Mouse (Mus musculus) testis, adult 2 months (tissue): ENCODE measurements around the gene Cisd3. TPM values are rescaled to one million over a fixed set of nuclear protein-coding genes. Genes with fewer than 3 reads are reported as not detected.
A peak's percentile ranks its signal among the peaks of the same experiment; 100 is the strongest.
"Not testable (repeated sequence)": the region's sequence is repeated elsewhere in the genome, so short reads cannot be mapped to it uniquely, and the experiment has no call there.

Source experiments
- H3K27ac ChIP-seq: fragments of 200-500 bp; 2 replicates; pipeline ENCODE4 v1.5.1; 2012; ENCODE audit warnings: low read depth, low read length; ENCODE audit not compliant: control insufficient read depth, insufficient read depth
- H3K27me3 ChIP-seq: fragments of 200-500 bp; 2 replicates; pipeline ENCODE4 v1.6.1; 2012; ENCODE audit warnings: mild to moderate bottlenecking, low read length, moderate library complexity; ENCODE audit not compliant: control insufficient read depth, insufficient read depth
- H3K36me3 ChIP-seq: fragments of 200-500 bp; 2 replicates; pipeline ENCODE4 v1.6.1; 2012; ENCODE audit warnings: mild to moderate bottlenecking, low read length; ENCODE audit not compliant: control insufficient read depth, insufficient read depth
- H3K4me1 ChIP-seq: fragments of 200-500 bp; 2 replicates; pipeline ENCODE4 v1.6.1; 2012; ENCODE audit warnings: low read length; ENCODE audit not compliant: control insufficient read depth, insufficient read depth
- H3K4me3 ChIP-seq: fragments of 200-500 bp; 2 replicates; pipeline ENCODE4 v1.5.1; 2012; ENCODE audit warnings: low read depth, mild to moderate bottlenecking, low read length, moderate library complexity, mixed read lengths; ENCODE audit not compliant: control insufficient read depth
- CTCF ChIP-seq: fragments of 200-500 bp; IDR thresholded peaks from 2 replicates; pipeline ENCODE4 v1.5.1; 2012; ENCODE audit warnings: low read depth, mild to moderate bottlenecking, inconsistent platforms, low read length, moderate library complexity; ENCODE audit not compliant: control insufficient read depth, insufficient read depth, insufficient replicate concordance
- POLR2A ChIP-seq: fragments of 200-500 bp; IDR thresholded peaks from 2 replicates; pipeline ENCODE4 v1.6.1; 2012; ENCODE audit warnings: low read depth, mild to moderate bottlenecking, inconsistent platforms, low read length, moderate library complexity; ENCODE audit not compliant: control insufficient read depth
- polyA plus RNA-seq: library from polyadenylated mRNA; depleted of rRNA; stranded (reverse); fragments of >200 nt; gene quantifications from 2 replicates; pipeline ENCODE4 v1.2.3, GENCODE M21; 2012

The Cisd3 gene
- polyA plus RNA-seq, 1 experiment, result 17.6 TPM

DNA sequence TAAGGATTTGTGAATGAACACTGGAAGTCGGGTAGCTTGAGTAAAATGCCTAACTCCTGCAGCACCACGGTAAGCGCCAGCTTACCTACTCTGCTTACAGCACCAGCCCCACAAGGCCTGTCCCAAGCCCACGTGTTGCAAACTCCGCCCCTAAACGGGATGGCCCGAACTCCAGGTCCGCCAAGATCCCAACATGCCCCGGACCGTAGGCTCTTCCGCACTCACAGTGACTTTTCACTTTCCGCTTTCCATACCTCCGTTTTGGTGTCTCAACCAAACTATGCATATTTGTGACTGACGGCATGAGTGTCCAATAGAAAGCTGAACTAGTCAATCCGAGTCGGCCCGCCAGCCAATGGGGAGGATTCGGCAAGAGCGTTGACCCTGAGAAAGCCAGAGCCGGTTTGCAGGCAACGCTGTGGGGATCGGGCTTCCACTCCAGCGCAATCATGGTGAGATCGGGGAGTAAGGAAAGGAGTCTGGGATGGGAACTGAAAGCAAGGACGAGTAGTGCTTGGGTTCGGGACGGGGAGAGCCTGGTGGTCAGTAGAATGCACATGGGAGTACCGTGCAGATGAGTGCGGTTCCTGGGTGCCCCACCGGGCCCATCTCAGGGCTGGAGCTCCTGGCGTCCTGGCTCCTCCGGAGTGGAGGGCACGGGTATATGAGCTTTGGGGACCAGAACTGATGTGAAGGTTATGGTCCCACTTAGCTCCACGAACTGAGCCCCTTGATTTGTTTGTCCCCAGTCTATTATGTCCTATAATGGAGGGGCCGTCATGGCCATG lies 17.6 kb downstream of the Cisd3 start, which contains the start of gene Psmb3:
Gene Psmb3, plus strand, starts transcription at position 361 of the 788 bp plus-strand sequence.
- Histone ChIP-seq H3K4me1 (peaks cover 29% of the 10 kb centered on the region), H3K4me3 (peak within 1 kb of the TSS; percentile 98), H3K27me3 (no peaks in the 10 kb centered on the region), H3K36me3 (no peaks in the 10 kb centered on the region; the same call in 1 of the 2 replicates), H3K27ac (peak within 1 kb of the TSS; percentile 86)
- TF ChIP-seq POLR2A, result peak; percentile 85
- no peak for TF ChIP-seq CTCF

DNA sequence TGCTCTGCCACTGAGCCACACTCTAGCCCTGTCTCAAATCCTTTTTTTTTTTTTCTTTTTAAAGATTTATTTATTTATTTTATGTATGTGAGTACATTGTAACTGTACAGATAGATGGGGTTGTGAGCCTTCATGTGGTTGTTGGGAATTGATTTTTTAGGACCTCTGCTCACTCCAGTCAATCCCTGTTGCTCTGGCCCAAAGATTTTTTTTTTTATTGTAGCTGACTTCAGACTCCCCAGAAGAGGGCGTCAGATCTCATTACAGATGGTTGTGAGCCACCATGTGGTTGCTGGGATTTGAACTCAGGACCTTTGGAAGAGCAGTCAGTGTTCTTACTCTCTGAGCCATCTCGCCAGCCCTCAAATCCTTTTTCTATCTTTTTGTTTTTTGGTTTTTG lies 24.4 kb downstream of the Cisd3 start:
- not testable (repeated sequence) for H3K27me3 ChIP-seq, H3K4me1 ChIP-seq, H3K36me3 ChIP-seq, H3K27ac ChIP-seq, H3K4me3 ChIP-seq

DNA sequence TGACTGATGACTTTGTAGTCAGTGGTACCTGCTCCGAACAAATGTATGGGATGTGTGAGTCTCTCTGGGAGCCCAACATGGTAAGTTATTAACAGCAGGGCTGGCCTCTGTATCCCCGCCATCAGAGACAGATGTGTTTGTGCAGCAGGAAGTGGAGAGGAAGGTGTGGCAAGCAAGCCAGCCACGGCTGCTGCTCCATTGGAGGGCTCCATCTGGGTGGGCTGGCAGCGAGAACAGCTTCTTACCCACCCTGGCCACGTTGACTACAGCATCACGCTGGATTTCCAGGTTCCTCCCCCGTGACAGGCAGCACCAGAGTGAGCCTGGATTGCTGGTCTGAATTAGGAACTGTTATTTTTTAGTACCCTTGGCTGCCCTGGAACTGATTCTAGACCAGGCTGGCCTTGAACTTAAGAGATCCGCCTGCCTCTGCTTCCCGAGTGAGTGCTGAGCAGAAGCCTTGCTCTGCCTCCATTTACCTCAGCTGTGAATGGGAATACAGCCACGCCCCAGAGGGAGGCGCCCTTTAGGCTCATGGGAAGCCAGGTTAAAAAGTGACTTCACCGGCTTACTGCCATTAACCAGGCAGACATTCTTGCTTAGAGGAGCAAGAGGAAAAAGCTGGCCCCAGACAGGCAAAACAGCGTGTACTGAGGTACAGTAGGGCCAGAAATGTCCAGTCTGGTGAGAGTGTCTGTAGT lies 25.7 kb downstream of the Cisd3 start:
- H3K36me3 ChIP-seq, result no peaks in the 10 kb centered on the region

DNA sequence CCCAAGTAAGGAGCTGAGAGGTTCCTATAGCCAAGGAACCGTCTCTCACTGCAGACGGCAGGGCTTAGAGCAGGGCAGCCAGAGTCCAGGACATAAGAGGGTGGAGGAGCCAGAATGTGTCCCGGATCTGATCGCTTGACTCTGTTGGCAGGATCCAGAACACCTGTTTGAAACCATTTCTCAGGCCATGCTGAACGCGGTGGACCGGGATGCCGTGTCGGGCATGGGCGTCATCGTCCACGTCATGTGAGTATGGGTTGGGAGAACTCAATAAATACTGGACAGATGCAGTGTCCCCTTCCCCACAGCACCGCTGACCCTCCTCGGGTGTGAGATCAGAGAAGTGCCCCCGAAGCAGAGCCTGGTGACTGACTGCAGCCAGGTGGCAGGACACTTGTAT lies 26.7 kb downstream of the Cisd3 start:
- Histone ChIP-seq H3K4me3 (no peak overlapping the region), H3K27me3 (no peaks in the 10 kb centered on the region), H3K4me1 (no peaks in the 10 kb centered on the region), H3K36me3 (no peaks in the 10 kb centered on the region), H3K27ac (no peak overlapping the region)
- TF ChIP-seq CTCF (no peak), POLR2A (no peak)

More for the DNA sequence above, 25.7 kb downstream of the Cisd3 start:
- Histone ChIP-seq H3K27ac (no peak overlapping the region), H3K4me1 (no peaks in the 10 kb centered on the region), H3K27me3 (no peaks in the 10 kb centered on the region), H3K4me3 (no peak overlapping the region)
- no peak for TF ChIP-seq CTCF
- no peak for TF ChIP-seq POLR2A

DNA sequence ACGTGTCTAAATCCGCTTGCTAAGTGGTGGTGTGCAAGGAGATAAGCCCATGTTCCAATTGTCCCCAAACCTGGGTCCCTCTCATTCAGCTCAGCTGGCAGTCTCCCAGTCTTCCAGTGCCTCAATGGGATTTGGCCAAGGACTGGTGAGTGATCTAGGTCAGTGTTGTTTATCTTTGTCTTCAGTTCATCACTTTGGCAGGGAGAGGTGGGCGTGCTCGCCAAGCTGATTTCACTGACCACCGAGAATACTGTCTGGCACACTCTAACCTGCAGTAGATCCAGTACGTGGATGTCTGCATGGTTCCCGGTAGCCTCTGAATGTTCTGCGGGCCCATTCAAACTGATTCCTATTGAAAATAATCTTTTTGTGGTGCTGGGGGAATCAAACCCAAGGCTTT lies 28.3 kb downstream of the Cisd3 start:
- Histone ChIP-seq H3K27ac (no peak overlapping the region), H3K4me1 (no peaks in the 10 kb centered on the region), H3K27me3 (no peaks in the 10 kb centered on the region), H3K36me3 (no peaks in the 10 kb centered on the region), H3K4me3 (no peak overlapping the region)
- TF ChIP-seq CTCF (no peak), POLR2A (no peak)

DNA sequence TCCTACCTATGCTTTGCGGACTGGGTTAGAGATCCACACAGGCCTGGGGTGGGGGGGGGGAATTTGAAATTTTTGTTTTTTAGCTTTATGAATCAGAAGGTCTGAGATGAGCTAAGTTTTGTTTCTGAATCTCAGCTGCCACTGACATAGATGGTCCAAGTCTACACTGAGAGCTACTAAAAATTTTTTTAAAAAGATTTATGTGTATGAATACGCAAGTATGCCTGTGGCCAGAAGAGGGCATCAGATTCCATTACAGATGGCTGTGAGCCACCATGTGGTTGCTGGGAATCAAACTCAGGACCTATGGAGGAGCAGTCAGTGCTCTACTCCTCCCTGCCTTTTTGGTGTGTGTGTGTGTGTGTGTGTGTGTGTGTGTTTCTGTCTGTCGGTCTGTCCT lies 28.7 kb downstream of the Cisd3 start:
- H3K27ac ChIP-seq, result no peak overlapping the region
- no peak for TF ChIP-seq CTCF
- TF ChIP-seq POLR2A, result no peak
- no peaks in the 10 kb centered on the region for H3K27me3 ChIP-seq
- H3K36me3 ChIP-seq, result no peaks in the 10 kb centered on the region
- H3K4me3 ChIP-seq, result no peak overlapping the region
- H3K4me1 ChIP-seq, result no peaks in the 10 kb centered on the region

DNA sequence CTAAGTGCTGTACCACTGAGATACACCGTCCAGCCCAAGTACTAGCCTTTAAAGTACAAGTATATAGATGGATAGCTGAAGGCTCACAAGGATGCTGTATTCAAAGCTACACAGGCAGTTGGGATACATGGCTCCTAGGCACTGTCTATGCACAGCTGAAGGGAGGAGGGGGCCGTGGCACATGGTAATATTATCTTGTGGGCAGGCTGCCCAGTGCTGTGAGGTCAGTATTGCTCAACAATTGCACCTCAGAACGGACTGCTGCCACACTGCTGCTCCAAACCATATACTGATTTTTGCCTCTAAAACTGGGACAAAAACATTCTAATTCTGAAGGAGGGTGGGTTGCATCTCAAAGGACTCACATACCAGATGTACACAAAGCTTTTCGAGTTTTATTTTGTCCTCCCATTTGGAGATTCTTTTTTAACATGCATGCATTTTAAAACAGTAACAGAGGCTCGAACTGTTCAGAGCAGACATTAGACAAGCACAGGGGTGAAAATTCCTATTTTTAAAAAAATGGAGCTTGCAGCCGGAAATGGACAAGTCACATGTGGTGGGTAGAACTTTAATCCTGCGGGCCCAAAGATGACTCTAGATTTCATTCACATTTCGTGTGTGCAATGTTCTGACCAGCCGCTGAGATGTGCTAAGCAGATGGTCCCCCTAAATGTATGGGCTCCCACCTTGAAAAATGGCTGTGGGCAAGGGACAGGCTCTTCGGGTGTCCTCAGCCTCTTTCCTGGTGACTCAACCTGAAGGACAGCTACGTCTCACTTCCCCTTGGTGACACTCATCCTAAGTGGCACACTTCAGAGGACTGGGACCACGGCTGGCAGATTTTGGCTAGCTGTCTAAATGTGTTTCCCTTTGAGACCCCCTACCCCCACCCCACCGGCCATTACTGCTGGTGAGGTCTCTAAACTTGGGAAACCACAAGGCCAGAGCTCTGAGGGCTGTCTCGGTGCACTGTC lies 29.4 kb downstream of the Cisd3 start:
- Histone ChIP-seq H3K4me1 (no peaks in the 10 kb centered on the region), H3K27me3 (no peaks in the 10 kb centered on the region), H3K36me3 (no peaks in the 10 kb centered on the region), H3K27ac (no peak overlapping the region), H3K4me3 (no peak overlapping the region)
- TF ChIP-seq POLR2A (no peak), CTCF (no peak)
